Mouse (Mus musculus) forebrain, embryonic 15.5 days (tissue): ENCODE results near the gene Zfp771. TPM values are rescaled to one million over a fixed set of nuclear protein-coding genes. Genes with fewer than 3 reads are reported as not detected.
"Not testable (repeated sequence)": the region's sequence is repeated elsewhere in the genome, so short reads cannot be mapped to it uniquely, and the experiment has no call there.

Source experiments
- ATAC-seq: fragments of 200-750 bp; cut with Nextera tagmentation; replicated peaks from 2 replicates; pipeline ENCODE4 v1.8.0; 2017; ENCODE audit warnings: mild to moderate bottlenecking, moderate TSS enrichment, moderate library complexity
- H3K27ac ChIP-seq: fragments of 300-500 bp; sonication (generic); replicated peaks from 2 replicates; pipeline ENCODE4 v1.5.1; 2015; ENCODE audit warnings: mild to moderate bottlenecking, inconsistent platforms
- H3K27me3 ChIP-seq: fragments of 300-500 bp; sonication (generic); 2 replicates; pipeline ENCODE4 v1.6.1; 2015; ENCODE audit warnings: inconsistent platforms
- H3K36me3 ChIP-seq: fragments of 300-500 bp; sonication (generic); 2 replicates; pipeline ENCODE4 v1.6.1; 2015; ENCODE audit warnings: mild to moderate bottlenecking, inconsistent platforms
- H3K4me1 ChIP-seq: fragments of 300-500 bp; sonication (generic); 2 replicates; pipeline ENCODE4 v1.6.1; 2015; ENCODE audit warnings: inconsistent platforms
- H3K4me2 ChIP-seq: fragments of 300-500 bp; sonication (generic); replicated peaks from 2 replicates; pipeline ENCODE4 v1.6.1; 2015; ENCODE audit warnings: mild to moderate bottlenecking, inconsistent platforms
- H3K4me3 ChIP-seq: fragments of 300-500 bp; sonication (generic); 2 replicates; pipeline ENCODE4 v1.5.1; 2015; ENCODE audit warnings: mild to moderate bottlenecking, inconsistent platforms
- H3K9ac ChIP-seq: fragments of 300-500 bp; sonication (generic); replicated peaks from 2 replicates; pipeline ENCODE4 v1.6.1; 2015; ENCODE audit warnings: mild to moderate bottlenecking, inconsistent platforms
- H3K9me3 ChIP-seq: fragments of 300-500 bp; sonication (generic); 2 replicates; pipeline ENCODE4 v1.6.1; 2016; ENCODE audit warnings: inconsistent platforms
- WGBS: fragments of 180-500 bp; shearing (Covaris S2); methylation state at CpG from one replicate; pipeline ENCODE4 v1.1.7; 2015; ENCODE audit warnings: mixed read lengths; 5-methylcytosine and 5-hydroxymethylcytosine counted together
- polyA plus RNA-seq: library from polyadenylated mRNA; unstranded; fragments of >200 nt; fragmentation: Nextera tagmentation; extraction: Ambion mirVana; gene quantifications from 2 replicates; pipeline ENCODE4 v1.2.1, GENCODE M21; 2015

Gene Zfp771
- polyA plus RNA-seq, 1 experiment from 2014 or later = 65.2 TPM

- 72% methylated on average over 2 of the region's 2 CpGs for WGBS
- Histone ChIP-seq H3K4me3 (peak overlapping the region; percentile 69), H3K9ac (no peak overlapping the region)
Measured at GRCm38 (mm10) chr7:127234777-127235176, 9.3 kb upstream of the Zfp771 start.

GRCm38 (mm10) chr7:127243361-127243867, 660 bp upstream of the Zfp771 start:
- no peaks in the 10 kb centered on the region for H3K27me3 ChIP-seq
- 36% methylated on average over 2 of the region's 2 CpGs for WGBS
- H3K4me1 ChIP-seq = peaks cover 29% of the 10 kb centered on the region
- peak overlapping the region; percentile 81 for H3K4me2 ChIP-seq
- peak overlapping the region; percentile 85 for H3K4me3 ChIP-seq
- no peak for ATAC-seq
- no peaks in the 10 kb centered on the region for H3K9me3 ChIP-seq
- peak overlapping the region; percentile 91 for H3K27ac ChIP-seq
- H3K36me3 ChIP-seq = peaks cover 17% of the 10 kb centered on the region
- peak overlapping the region; percentile 95 for H3K9ac ChIP-seq

More at GRCm38 (mm10) chr7:127234777-127235176, 9.3 kb upstream of the Zfp771 start:
- Histone ChIP-seq H3K27me3 (no peaks in the 10 kb centered on the region), H3K4me2 (peak overlapping the region; percentile 62), H3K36me3 (peaks cover 54% of the 10 kb centered on the region), H3K27ac (no peak overlapping the region), H3K4me1 (peaks cover 41% of the 10 kb centered on the region), H3K9me3 (no peaks in the 10 kb centered on the region)
- ATAC-seq = no peak

GRCm38 (mm10) chr7:127244658-127245510, 810 bp downstream of the Zfp771 start:
- Histone ChIP-seq H3K4me2 (peak overlapping the region; percentile 81), H3K9me3 (no peaks in the 10 kb centered on the region), H3K27ac (peak overlapping the region; percentile 91), H3K4me3 (peak overlapping the region; percentile 85), H3K27me3 (no peaks in the 10 kb centered on the region), H3K36me3 (peaks cover 9% of the 10 kb centered on the region), H3K9ac (peak overlapping the region; percentile 95), H3K4me1 (peaks cover 29% of the 10 kb centered on the region)
- peak; percentile 77 for ATAC-seq
- 13% methylated on average over 27 of the region's 33 CpGs for WGBS

- not testable (repeated sequence) for H3K36me3 ChIP-seq, H3K27ac ChIP-seq, H3K27me3 ChIP-seq, ATAC-seq, H3K9me3 ChIP-seq, H3K4me3 ChIP-seq, H3K4me2 ChIP-seq, H3K9ac ChIP-seq
- WGBS = 90% methylated on average over 8 of the region's 8 CpGs
- peaks cover 30% of the 10 kb centered on the region for H3K4me1 ChIP-seq
Measured at GRCm38 (mm10) chr7:127250511-127250910, 6.4 kb downstream of the Zfp771 start.

- no peaks in the 10 kb centered on the region for H3K9me3 ChIP-seq
- no peak overlapping the region for H3K27ac ChIP-seq
- peaks cover 8% of the 10 kb centered on the region for H3K36me3 ChIP-seq
- no peak for ATAC-seq
- H3K27me3 ChIP-seq = no peaks in the 10 kb centered on the region
- no peak overlapping the region for H3K4me3 ChIP-seq
- no peak overlapping the region for H3K9ac ChIP-seq
- H3K4me2 ChIP-seq = no peak overlapping the region
- H3K4me1 ChIP-seq = peaks cover 15% of the 10 kb centered on the region
- 86% methylated on average over 2 of the region's 2 CpGs for WGBS
Measured at GRCm38 (mm10) chr7:127252414-127252813, 8.3 kb downstream of the Zfp771 start.

GRCm38 (mm10) chr7:127253341-127253740, 9.3 kb downstream of the Zfp771 start:
- Histone ChIP-seq H3K4me2 (peak overlapping the region; percentile 84), H3K9ac (peak overlapping the region; percentile 68), H3K27me3 (no peaks in the 10 kb centered on the region), H3K36me3 (peaks cover 8% of the 10 kb centered on the region), H3K27ac (peak overlapping the region; percentile 91), H3K4me3 (peak overlapping the region; percentile 60), H3K9me3 (no peaks in the 10 kb centered on the region), H3K4me1 (peaks cover 15% of the 10 kb centered on the region)
- WGBS = 80% methylated on average over 6 of the region's 6 CpGs
- ATAC-seq = no peak

GRCm38 (mm10) chr7:127253821-127254769, 10.0 kb downstream of the Zfp771 start:
- peak; percentile 94 for ATAC-seq
- Histone ChIP-seq H3K27ac (peak overlapping the region; percentile 91), H3K4me1 (peaks cover 18% of the 10 kb centered on the region), H3K4me2 (peak overlapping the region; percentile 84), H3K36me3 (peaks cover 8% of the 10 kb centered on the region), H3K9ac (peak overlapping the region; percentile 71), H3K9me3 (no peaks in the 10 kb centered on the region), H3K27me3 (no peaks in the 10 kb centered on the region), H3K4me3 (peak overlapping the region; percentile 60)
- WGBS = under 1% methylated on average over 135 of the region's 136 CpGs

- Histone ChIP-seq H3K4me1 (peaks cover 27% of the 10 kb centered on the region), H3K4me3 (peak overlapping the region; percentile 60), H3K27ac (peak overlapping the region; percentile 91), H3K36me3 (peaks cover 4% of the 10 kb centered on the region; the same call in 1 of the 2 replicates), H3K4me2 (peak overlapping the region; percentile 84), H3K27me3 (no peaks in the 10 kb centered on the region), H3K9ac (peak overlapping the region; percentile 71), H3K9me3 (no peaks in the 10 kb centered on the region)
- ATAC-seq = no peak
- WGBS = 38% methylated on average over 4 of the region's 4 CpGs
Measured at GRCm38 (mm10) chr7:127255008-127255407, 10.9 kb downstream of the Zfp771 start.

GRCm38 (mm10) chr7:127255965-127256364, 11.9 kb downstream of the Zfp771 start:
- H3K27me3 ChIP-seq = no peaks in the 10 kb centered on the region
- no peak overlapping the region for H3K9ac ChIP-seq
- 96% methylated on average over 2 of the region's 2 CpGs for WGBS
- H3K36me3 ChIP-seq = peaks cover 4% of the 10 kb centered on the region; the same call in 1 of the 2 replicates
- no peak overlapping the region for H3K27ac ChIP-seq
- no peak overlapping the region for H3K4me3 ChIP-seq
- H3K4me2 ChIP-seq = no peak overlapping the region
- H3K4me1 ChIP-seq = peaks cover 30% of the 10 kb centered on the region
- no peak for ATAC-seq
- H3K9me3 ChIP-seq = no peaks in the 10 kb centered on the region

GRCm38 (mm10) chr7:127256518-127256917, 12.4 kb downstream of the Zfp771 start:
- Histone ChIP-seq H3K27me3 (no peaks in the 10 kb centered on the region), H3K9me3 (no peaks in the 10 kb centered on the region), H3K4me3 (no peak overlapping the region), H3K36me3 (peaks cover 4% of the 10 kb centered on the region; the same call in 1 of the 2 replicates), H3K4me1 (peaks cover 34% of the 10 kb centered on the region), H3K4me2 (no peak overlapping the region), H3K9ac (no peak overlapping the region), H3K27ac (no peak overlapping the region)
- no peak for ATAC-seq
- 89% methylated on average over 5 of the region's 5 CpGs for WGBS

GRCm38 (mm10) chr7:127259186-127259905, 15.3 kb downstream of the Zfp771 start:
- peak overlapping the region; percentile 64 for H3K9ac ChIP-seq
- ATAC-seq = no peak
- 67% methylated on average over 8 of the region's 8 CpGs for WGBS

More at GRCm38 (mm10) chr7:127259186-127259905, 15.3 kb downstream of the Zfp771 start:
- Histone ChIP-seq H3K27ac (no peak overlapping the region), H3K9me3 (no peaks in the 10 kb centered on the region), H3K27me3 (no peaks in the 10 kb centered on the region), H3K4me2 (peak overlapping the region; percentile 77), H3K36me3 (peaks cover 4% of the 10 kb centered on the region; the same call in 1 of the 2 replicates), H3K4me3 (peak overlapping the region; percentile 70), H3K4me1 (peaks cover 27% of the 10 kb centered on the region)
